Mouse (Mus musculus) mouse trophoblast stem cell (cell line): ENCODE data around the gene Ipo7.

Experiments used
- in situ Hi-C, 2 experiments: fragments of 300-500 bp; cut with MseI, MboI; formaldehyde crosslinking; loops; 2 replicates in 1 of 2; 3 replicates in 1 of 2; pipeline ENCODE4 v1.15.1; 2025

Gene Ipo7

GRCm38 (mm10) chr7:110100854-110101253 is 82.8 kb downstream of the Ipo7 start:
- in situ Hi-C loops: no loop called here

GRCm38 (mm10) chr7:110101266-110101665 is 83.2 kb downstream of the Ipo7 start:
- in situ Hi-C loops: no loop called here

GRCm38 (mm10) chr7:110105041-110105440 is 87.0 kb downstream of the Ipo7 start:
- in situ Hi-C loops: no loop called here
